Comparison of ENCODE assay signal across 11 mouse cellular contexts in the genomic region with DNA sequence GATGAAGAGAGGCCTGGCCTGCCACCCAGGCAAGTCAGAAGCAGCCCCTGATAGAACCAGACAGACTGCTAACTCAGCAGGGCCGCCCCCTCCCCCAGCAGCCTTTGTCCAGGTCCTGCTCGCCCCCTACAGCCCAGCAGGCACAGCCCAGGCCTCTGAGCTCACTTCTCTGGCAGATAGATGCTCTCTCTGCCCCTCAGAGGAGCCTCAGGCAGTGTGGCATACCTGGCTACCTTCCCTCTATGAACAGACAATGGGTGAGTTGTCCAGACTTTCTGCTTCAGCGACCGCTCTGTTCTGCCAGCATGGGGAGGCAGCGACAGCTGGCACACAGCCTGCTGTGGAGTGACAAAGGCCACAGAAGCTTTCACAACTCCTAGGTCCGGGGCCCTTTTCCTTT. TPM values are rescaled to one million over a fixed set of nuclear protein-coding genes. Genes with fewer than 3 reads are reported as not detected.
DNase-seq lines count a peak whose midpoint lies in the region; ATAC-seq lines count a peak whose summit lies in the region.
"Had no signal": no experiment of that assay in that cellular context is flagged by ENCODE, and none has a peak within 500 bp of the region (broad histone marks: within the 10 kb centered on the region; RNA-seq: fewer than 3 reads in every experiment).

No protein-coding gene starts in this region.

- H3K9me3 ChIP-seq in heart, embryonic 13.5 days, result no peaks in the 10 kb centered on the region
- H3K9me3 ChIP-seq in embryonic facial prominence, embryonic 14.5 days (ENCODE audit: control insufficient read depth, low read length), result no peaks in the 10 kb centered on the region
- H3K9me3 ChIP-seq in midbrain, embryonic 10.5 days (replicated peaks), result no peaks in the 10 kb centered on the region
- H3K9me3 ChIP-seq: embryonic facial prominence, embryonic 13.5 days; liver, embryonic 13.5 days had no signal

- H3K36me3 ChIP-seq in heart, embryonic 13.5 days, result no peaks in the 10 kb centered on the region
- H3K36me3 ChIP-seq in embryonic facial prominence, embryonic 14.5 days (ENCODE audit: control insufficient read depth, insufficient read depth, low read length), result no peaks in the 10 kb centered on the region
- H3K36me3 ChIP-seq in midbrain, embryonic 10.5 days, result no peaks in the 10 kb centered on the region
- H3K36me3 ChIP-seq: embryonic facial prominence, embryonic 13.5 days; liver, embryonic 13.5 days had no signal

- H3K4me3 ChIP-seq in heart, embryonic 13.5 days, result no peak overlapping the region
- H3K4me3 ChIP-seq in embryonic facial prominence, embryonic 14.5 days (ENCODE audit: low read depth, low read length), result no peak overlapping the region
- peak overlapping the region; percentile 68 for H3K4me3 ChIP-seq in midbrain, embryonic 10.5 days
- H3K4me3 ChIP-seq: embryonic facial prominence, embryonic 13.5 days; liver, embryonic 13.5 days had no signal

- intact Hi-C loops in left cerebral cortex, postnatal 25 days (cut with DNase I), result no loop called here
- intact Hi-C loops in gastrocnemius, postnatal 14 days (cut with DNase I; ENCODE audit: low total_unique reads), result no loop called here

- H3K9ac ChIP-seq in heart, embryonic 13.5 days, result peak overlapping the region; percentile 2; the same call in 1 of the 2 replicates
- no peak overlapping the region for H3K9ac ChIP-seq in embryonic facial prominence, embryonic 14.5 days (ENCODE audit: low read depth, low read length)
- H3K9ac ChIP-seq: embryonic facial prominence, embryonic 13.5 days; liver, embryonic 13.5 days had no signal

- no peak overlapping the region for H3K27ac ChIP-seq in heart, embryonic 13.5 days (replicated peaks)
- no peak overlapping the region; the same call in 1 of the 2 replicates for H3K27ac ChIP-seq in embryonic facial prominence, embryonic 14.5 days (replicated peaks; ENCODE audit: low read depth, low read length)
- H3K27ac ChIP-seq in midbrain, embryonic 10.5 days (replicated peaks), result peak overlapping the region; percentile 87
- H3K27ac ChIP-seq: embryonic facial prominence, embryonic 13.5 days; liver, embryonic 13.5 days had no signal

- H3K4me2 ChIP-seq in heart, embryonic 13.5 days, result no peak overlapping the region
- H3K4me2 ChIP-seq in embryonic facial prominence, embryonic 14.5 days (ENCODE audit: low read depth, low read length), result peak overlapping the region; percentile 15; the same call in 1 of the 2 replicates
- H3K4me2 ChIP-seq: liver, embryonic 13.5 days had no signal

- no peak for DNase-seq in heart, adult 18-20 months
- peak; percentile 92 for DNase-seq in Muller cell, postnatal 12 days (ENCODE audit: inconsistent ontology term)
- DNase-seq in embryonic facial prominence, embryonic 14.5 days (ENCODE audit: low spot score), result no peak
- peak; percentile 56 for DNase-seq in midbrain, embryonic 10.5 days (ENCODE audit: low spot score)
- DNase-seq in left cerebral cortex, postnatal 25 days (ENCODE audit: low spot score in 2 of 2), result no peak
- DNase-seq in gastrocnemius, postnatal 14 days, result no peak
- DNase-seq in kidney, adult 18-20 months, result no peak
- DNase-seq: liver, embryonic 13.5 days had no signal

- ATAC-seq in heart, embryonic 13.5 days (ENCODE audit: extremely low read depth, insufficient number of reproducible peaks, low FRiP score, low TSS enrichment), result no peak
- no peak for ATAC-seq in embryonic facial prominence, embryonic 14.5 days (ENCODE audit: low read depth)

- peaks cover 22% of the 10 kb centered on the region; the same call in 1 of the 2 replicates for H3K27me3 ChIP-seq in heart, embryonic 13.5 days (replicated peaks)
- H3K27me3 ChIP-seq in embryonic facial prominence, embryonic 14.5 days (replicated peaks; ENCODE audit: control insufficient read depth, insufficient read depth, low read length), result 0 out of 2 replicates have a peak, but pooled peaks cover 3% of the 10 kb centered on the region
- peaks cover 37% of the 10 kb centered on the region for H3K27me3 ChIP-seq in midbrain, embryonic 10.5 days (ENCODE audit: low read depth, poor library complexity, severe bottlenecking)

- WGBS in heart, embryonic 13.5 days, result 47% methylated on average over 6 of the region's 6 CpGs
- WGBS in embryonic facial prominence, embryonic 14.5 days, result 32% methylated on average over 6 of the region's 6 CpGs
- 15% methylated on average over 6 of the region's 6 CpGs for WGBS in midbrain, embryonic 10.5 days

- H3K4me1 ChIP-seq in heart, embryonic 13.5 days, result peaks cover 49% of the 10 kb centered on the region
- H3K4me1 ChIP-seq in embryonic facial prominence, embryonic 14.5 days (ENCODE audit: control insufficient read depth, insufficient read depth, low read length), result peaks cover 13% of the 10 kb centered on the region; the same call in 1 of the 2 replicates
- H3K4me1 ChIP-seq in midbrain, embryonic 10.5 days, result peaks cover 97% of the 10 kb centered on the region

RNA-seq across cellular contexts. Expression of a gene that starts 3.6 kb away (rescaled TPM):
- 5.5 and 6.4 TPM in 2 replicates for polyA plus RNA-seq in heart, embryonic 13.5 days (2015; fragmentation: Nextera tagmentation; extraction: Ambion mirVana)
- total RNA-seq in heart, adult 18-20 months (2021), result 1 to 10 TPM; 4.3 to 6.1 TPM
- polyA plus RNA-seq in embryonic facial prominence, embryonic 14.5 days (2014; fragmentation: Nextera tagmentation; extraction: Ambion mirVana), result 17.5 and 17.9 TPM in 2 replicates
- polyA plus RNA-seq in midbrain, embryonic 10.5 days (2016; fragmentation: Nextera tagmentation; extraction: Ambion mirVana), result 35.0 and 35.7 TPM in 2 replicates
- 1 to 10 TPM; 4.6 to 4.8 TPM for total RNA-seq in left cerebral cortex, postnatal 25 days (2021)
- total RNA-seq in gastrocnemius, postnatal 14 days (2021), result 1 to 10 TPM; 5.1 to 5.2 TPM

RNA-seq across cellular contexts. Expression of a gene that starts 19.7 kb away (rescaled TPM):
- polyA plus RNA-seq in heart, embryonic 13.5 days (2015; fragmentation: Nextera tagmentation; extraction: Ambion mirVana), result 16.1 and 17.5 TPM in 2 replicates
- total RNA-seq in heart, adult 18-20 months (2021), result 10 to 100 TPM; 84.2 to 90.4 TPM
- 23.7 and 27.1 TPM in 2 replicates for polyA plus RNA-seq in embryonic facial prominence, embryonic 14.5 days (2014; fragmentation: Nextera tagmentation; extraction: Ambion mirVana)
- 8.6 and 9.2 TPM in 2 replicates for polyA plus RNA-seq in midbrain, embryonic 10.5 days (2016; fragmentation: Nextera tagmentation; extraction: Ambion mirVana)
- 1 to 10 TPM; 1.5 to 2.1 TPM for total RNA-seq in left cerebral cortex, postnatal 25 days (2021)
- 10 to 100 TPM in 1 of 2 experiments, 1 to 10 TPM in 1; 7.4 to 43.8 TPM for total RNA-seq in gastrocnemius, postnatal 14 days (2021)

RNA-seq across cellular contexts. Expression of a gene that starts 41.3 kb away (rescaled TPM):
- 82.4 and 83.3 TPM in 2 replicates for polyA plus RNA-seq in heart, embryonic 13.5 days (2015; fragmentation: Nextera tagmentation; extraction: Ambion mirVana)
- 10 to 100 TPM; 16.1 to 19.7 TPM for total RNA-seq in heart, adult 18-20 months (2021)
- polyA plus RNA-seq in embryonic facial prominence, embryonic 14.5 days (2014; fragmentation: Nextera tagmentation; extraction: Ambion mirVana), result 131 and 154 TPM in 2 replicates
- 308 and 322 TPM in 2 replicates for polyA plus RNA-seq in midbrain, embryonic 10.5 days (2016; fragmentation: Nextera tagmentation; extraction: Ambion mirVana)
- total RNA-seq in left cerebral cortex, postnatal 25 days (2021), result 10 to 100 TPM; 23.2 to 24.2 TPM
- 10 to 100 TPM; 12.6 to 14.8 TPM for total RNA-seq in gastrocnemius, postnatal 14 days (2021)

RNA-seq across cellular contexts. Expression of a gene that starts 46.6 kb away (rescaled TPM):
- polyA plus RNA-seq in heart, embryonic 13.5 days (2015; fragmentation: Nextera tagmentation; extraction: Ambion mirVana), result 0.04 and 0.08 TPM in 2 replicates
- total RNA-seq in heart, adult 18-20 months (2021), result under 1 TPM in 1 of 2 experiments, not detected in 1; 0.03 TPM
- polyA plus RNA-seq in embryonic facial prominence, embryonic 14.5 days (2014; fragmentation: Nextera tagmentation; extraction: Ambion mirVana), result 0.67 and 1.0 TPM in 2 replicates
- polyA plus RNA-seq in midbrain, embryonic 10.5 days (2016; fragmentation: Nextera tagmentation; extraction: Ambion mirVana), result 0.02 and 0.06 TPM in 2 replicates
- total RNA-seq in left cerebral cortex, postnatal 25 days (2021), result 1 to 10 TPM; 1.1 to 1.6 TPM
- total RNA-seq in gastrocnemius, postnatal 14 days (2021), result under 1 TPM in 1 of 2 experiments, not detected in 1; 0.02 TPM
- total RNA-seq: hematopoietic stem cell, adult 5-6 weeks had no signal

Comparison
In these comparisons a context has a peak if more than half of its experiments do, and no peak if none do; other contexts are left out.
1. DNase-seq: peak in Muller cell, postnatal 12 days (single experiment) and midbrain, embryonic 10.5 days (single experiment); none in heart, adult 18-20 months (0 of 2), embryonic facial prominence, embryonic 14.5 days (single experiment), left cerebral cortex, postnatal 25 days (0 of 2), gastrocnemius, postnatal 14 days (single experiment) and kidney, adult 18-20 months (single experiment).